Mouse (Mus musculus) c-Kit-positive CD71-positive TER-119-positive erythroid progenitor cells, embryonic 14.5 days (primary cell): ENCODE measurements around the gene Cpeb3.
A peak's percentile ranks its signal among the peaks of the same experiment; 100 is the strongest.

Source experiments
- DNase-seq: peaks from one replicate; pipeline ENCODE4 v3.0.0-alpha.2; 2013; ENCODE audit warnings: low spot score

Gene Cpeb3

DNA sequence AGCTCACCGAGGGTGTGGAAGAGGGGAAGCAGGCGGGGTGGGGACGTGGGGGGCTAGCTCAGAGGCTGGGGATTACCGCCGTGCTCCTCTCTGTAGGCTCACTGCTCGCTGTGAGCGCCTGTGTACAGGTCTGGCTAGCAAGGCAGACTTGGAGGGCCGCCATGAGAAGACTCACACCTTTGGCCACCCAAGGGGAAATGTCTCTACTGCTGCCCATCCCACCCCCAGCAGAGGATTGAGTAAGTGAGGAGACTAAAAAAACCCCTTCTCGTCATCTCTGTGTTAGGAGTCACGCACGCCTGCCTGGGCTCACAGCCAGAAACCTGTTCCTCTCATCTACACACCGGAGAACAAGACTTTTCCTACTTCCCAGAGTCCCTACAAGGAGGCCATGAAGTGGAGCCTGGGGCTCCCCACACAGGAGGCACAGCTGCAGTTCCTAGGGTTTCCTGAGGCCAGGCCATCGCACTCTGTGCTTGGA is 182.5 kb downstream of the Cpeb3 start:
- DNase-seq: no peak

DNA sequence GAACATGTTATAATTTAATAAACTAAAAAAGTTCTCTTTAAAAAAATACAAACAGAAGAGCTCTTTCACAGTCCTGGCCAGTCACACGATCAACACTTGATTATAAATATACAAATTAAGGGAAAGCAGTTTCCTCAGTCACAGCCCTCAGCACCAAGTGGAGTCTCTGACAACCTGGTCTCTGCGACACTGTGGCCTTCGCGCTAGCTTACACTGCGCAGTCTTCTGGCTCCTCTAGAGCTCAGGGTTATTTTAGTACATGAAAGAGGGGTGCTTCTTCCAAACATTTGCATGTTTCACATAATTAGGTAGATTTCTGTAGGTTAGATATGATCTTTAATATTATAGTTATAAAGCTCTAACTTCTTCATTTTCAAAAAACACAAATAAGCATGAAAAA is 186.3 kb downstream of the Cpeb3 start:
- no peak for DNase-seq

DNA sequence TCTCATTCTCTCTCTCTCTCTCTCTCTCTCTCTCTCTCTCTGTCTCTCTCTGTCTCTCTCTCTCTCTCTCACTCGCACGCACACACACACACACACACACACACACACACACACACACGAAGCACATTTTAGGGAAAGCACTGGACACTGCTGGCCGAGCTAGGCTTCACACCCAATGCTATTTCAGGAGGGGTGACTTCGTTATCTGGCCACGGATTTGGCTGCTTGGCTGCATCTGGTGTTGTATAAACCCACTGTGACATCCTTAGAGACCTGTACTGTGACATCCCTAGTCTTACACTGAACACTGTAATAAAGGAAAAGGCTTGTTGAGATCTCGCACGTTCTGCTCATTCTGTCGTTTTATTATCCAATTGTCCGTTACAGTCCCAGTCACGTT is 187.4 kb downstream of the Cpeb3 start:
- DNase-seq: no peak

DNA sequence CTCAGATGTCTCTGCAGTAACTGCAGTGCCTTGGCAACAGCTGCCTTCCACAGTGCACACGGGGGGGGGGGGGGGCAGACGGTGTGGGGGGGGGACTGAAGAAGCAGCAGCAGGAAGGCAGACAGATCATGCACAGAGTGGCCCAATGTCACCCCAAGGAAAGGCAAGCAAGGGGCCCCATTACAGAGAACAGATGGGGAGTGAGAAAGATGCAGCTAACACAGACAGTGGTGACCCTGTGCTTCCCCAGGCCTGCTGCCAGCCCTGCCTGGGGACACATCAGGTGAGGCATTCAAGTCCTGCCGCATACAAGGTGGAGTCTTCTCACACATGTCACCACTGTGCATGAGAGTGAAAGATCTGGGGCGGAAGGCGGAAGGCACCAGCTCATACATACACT is 187.9 kb downstream of the Cpeb3 start:
- no peak for DNase-seq

DNA sequence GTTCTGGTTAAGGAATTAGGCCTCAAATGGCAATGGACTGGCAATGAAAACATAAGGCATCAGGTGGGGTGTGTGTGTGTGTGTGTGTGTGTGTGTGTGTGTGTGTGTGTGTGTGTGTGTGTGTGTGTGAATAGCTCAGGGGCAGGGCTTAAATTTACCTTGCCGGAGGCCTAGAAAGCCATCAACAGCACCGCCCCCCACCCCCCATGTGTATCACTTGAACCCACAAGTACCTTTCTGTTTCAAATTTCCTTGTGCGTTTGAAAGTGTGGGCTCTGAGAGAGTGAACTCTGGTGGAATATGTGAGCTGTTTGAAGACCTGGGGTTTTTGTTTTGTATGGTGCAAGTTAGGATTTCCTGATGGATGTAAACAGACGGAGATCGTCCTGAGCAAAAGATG is 189.5 kb downstream of the Cpeb3 start:
- no peak for DNase-seq

DNA sequence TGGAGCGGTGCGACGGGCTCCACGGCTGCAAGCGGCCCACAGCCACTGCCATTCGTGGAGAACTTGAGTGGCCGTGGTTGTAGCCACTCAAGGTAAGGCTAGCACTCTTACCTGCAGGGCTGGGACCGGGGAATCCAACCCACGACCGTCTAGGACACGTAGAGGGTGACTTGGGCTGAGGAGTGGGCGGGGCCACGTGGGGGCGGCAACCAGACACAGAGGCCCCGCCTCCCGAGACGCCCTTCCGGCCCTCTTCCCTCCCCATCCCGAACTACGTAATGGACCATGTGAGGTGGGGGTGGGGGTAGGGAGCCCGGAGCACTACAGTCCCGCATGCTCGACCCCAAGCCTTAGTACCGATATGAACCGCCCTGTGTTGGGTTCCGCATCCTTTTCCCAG is 190.0 kb downstream of the Cpeb3 start:
- DNase-seq: peak; percentile 81

DNA sequence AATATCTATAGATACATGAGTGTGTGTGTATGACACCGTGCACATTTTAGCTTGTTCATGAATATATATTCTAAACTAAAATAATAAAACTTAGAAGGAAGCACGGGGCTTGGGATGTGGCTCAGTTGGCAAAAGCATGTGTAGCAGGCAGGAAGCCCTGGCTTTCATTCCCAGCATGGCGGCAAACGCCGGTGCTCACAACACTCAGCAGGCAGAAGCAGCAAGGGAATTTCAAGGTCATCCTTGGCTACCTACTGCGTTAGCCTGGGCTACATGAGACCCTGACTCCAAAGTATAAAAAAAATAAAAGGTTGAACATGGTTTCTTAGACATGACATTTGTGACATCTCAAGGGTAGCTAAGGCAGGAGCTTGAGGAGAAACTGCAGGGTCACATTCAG is 191.5 kb downstream of the Cpeb3 start:
- DNase-seq: no peak

DNA sequence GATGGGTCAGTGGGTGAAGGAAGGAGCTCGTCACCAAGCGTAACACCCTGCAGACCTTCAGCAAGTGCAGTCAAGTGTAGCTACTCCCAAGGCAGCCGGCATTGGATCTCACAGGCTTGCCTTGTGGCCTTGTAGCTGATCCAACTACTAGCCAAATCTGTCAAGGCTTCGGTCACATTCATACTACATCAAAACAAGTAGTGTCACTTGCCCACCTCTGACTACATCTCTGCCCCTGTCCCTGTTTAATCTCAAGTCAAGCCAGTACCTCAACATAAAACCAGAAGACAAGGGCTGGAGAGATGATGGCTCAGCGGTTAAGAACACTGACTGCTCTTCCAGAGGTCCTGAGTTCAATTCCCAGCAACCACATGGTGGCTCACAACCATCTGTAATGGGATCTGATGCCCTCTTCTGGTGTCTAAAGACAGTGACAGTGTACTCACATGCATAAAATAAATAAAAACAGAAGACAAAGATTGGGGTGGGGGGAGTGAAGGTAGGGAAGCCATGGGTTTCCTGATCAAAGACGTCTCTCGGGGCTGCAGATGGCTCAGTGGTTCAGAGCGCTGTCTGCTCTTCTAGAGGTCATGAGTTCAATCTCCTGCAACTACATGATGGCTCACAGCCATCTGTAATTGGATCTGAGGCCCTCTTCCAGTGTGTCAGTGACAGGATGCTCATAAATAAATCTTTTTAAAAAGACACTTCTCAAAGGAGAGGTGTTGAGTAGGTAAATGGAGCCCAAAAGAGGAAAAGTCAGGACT is 194.0 kb downstream of the Cpeb3 start:
- no peak for DNase-seq

DNA sequence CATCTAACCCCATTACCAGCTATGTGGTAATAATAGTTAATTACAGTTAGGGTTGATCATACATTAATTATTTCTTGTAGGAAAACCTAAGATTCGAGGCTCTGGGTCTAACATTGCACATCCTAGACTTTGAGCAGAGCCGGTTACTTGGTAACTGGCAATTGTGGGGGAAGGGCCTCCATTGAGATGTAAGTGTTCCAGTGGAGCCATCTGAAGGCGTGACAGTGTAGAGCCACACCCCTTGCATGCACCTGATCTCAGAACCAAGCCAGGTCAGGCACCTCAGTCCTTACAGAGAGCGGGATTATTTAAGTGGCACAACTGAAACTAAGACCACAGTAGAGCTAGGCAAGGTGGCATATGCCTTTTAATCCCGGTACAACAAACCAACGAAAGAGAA is 194.9 kb downstream of the Cpeb3 start:
- DNase-seq: no peak

DNA sequence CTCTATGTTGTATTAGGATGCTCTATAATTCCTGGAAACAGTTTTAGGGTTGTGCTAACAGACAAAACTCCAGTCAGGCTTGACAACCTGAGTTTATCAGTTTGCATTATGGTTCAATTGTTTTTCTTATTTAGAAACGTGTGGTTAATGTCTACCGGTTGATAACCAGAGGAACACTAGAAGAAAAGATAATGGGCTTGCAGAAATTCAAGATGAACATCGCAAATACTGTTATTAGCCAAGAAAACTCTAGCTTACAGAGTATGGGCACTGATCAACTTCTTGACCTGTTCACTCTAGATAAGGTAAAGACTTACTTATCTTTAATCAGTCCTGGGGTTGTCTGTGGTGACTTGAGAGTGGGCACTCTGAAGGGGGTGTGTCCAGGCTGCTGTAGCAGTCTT is 198.5 kb downstream of the Cpeb3 start:
- DNase-seq: peak; percentile 26

DNA sequence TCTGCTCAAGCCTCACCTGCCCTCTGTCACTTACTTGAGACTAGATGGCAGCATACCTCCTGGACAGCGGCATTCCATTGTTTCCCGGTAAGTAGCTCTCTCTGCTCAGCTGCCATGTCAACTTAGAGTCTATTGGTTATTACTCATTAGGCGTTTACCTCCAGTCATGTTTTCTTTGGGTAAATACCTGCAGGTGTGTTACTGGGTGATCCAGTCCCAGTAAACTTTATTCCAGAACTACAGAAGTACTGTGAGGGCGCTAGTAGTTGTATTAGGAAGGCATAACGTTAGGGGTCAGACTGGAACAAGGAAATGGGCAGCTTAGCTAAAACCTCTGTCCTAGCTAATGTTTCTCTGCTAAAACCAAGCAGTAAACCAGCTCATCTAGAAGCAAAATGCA is 203.8 kb downstream of the Cpeb3 start:
- no peak for DNase-seq
